Mouse (Mus musculus) olfactory bulb, adult 2 months (tissue): ENCODE results near the gene Reep6.

Experiments used
- CTCF ChIP-seq: fragments of 200-500 bp; IDR thresholded peaks from 2 replicates; pipeline ENCODE4 v1.5.1; 2012; ENCODE audit warnings: low read depth, mild to moderate bottlenecking, low read length, moderate library complexity; ENCODE audit not compliant: insufficient read depth
- POLR2A ChIP-seq: fragments of 200-500 bp; IDR thresholded peaks from 2 replicates; pipeline ENCODE4 v1.6.1; 2012; ENCODE audit warnings: mild to moderate bottlenecking, low read depth, low read length, moderate library complexity; ENCODE audit not compliant: insufficient read depth

- TF ChIP-seq CTCF (no peak), POLR2A (no peak)
Observed at GRCm38 (mm10) chr10:80299824-80300223, 29.9 kb upstream of the Reep6 start.
